Mouse (Mus musculus) MEL (cell line): Measurements from ENCODE around the gene Tst.

ENCODE experiments used
- HCFC1 ChIP-seq: IDR thresholded peaks from 2 replicates; pipeline ENCODE4 v1.6.1; 2012; ENCODE audit warnings: low read depth, mild to moderate bottlenecking, inconsistent platforms, low read length, improper control_type of control experiment, moderate library complexity
- MEF2A ChIP-seq: IDR thresholded peaks from 2 replicates; pipeline ENCODE4 v1.6.1; 2014; ENCODE audit warnings: low read depth, mild to moderate bottlenecking, inconsistent platforms, low read length, improper control_type of control experiment; ENCODE audit not compliant: poor library complexity, insufficient replicate concordance, severe bottlenecking; ENCODE audit errors: extremely low read depth
- ZNF384 ChIP-seq: IDR thresholded peaks from 2 replicates; pipeline ENCODE4 v1.6.1; 2012; ENCODE audit warnings: low read depth, mild to moderate bottlenecking, inconsistent platforms, low read length, improper control_type of control experiment

DNA sequence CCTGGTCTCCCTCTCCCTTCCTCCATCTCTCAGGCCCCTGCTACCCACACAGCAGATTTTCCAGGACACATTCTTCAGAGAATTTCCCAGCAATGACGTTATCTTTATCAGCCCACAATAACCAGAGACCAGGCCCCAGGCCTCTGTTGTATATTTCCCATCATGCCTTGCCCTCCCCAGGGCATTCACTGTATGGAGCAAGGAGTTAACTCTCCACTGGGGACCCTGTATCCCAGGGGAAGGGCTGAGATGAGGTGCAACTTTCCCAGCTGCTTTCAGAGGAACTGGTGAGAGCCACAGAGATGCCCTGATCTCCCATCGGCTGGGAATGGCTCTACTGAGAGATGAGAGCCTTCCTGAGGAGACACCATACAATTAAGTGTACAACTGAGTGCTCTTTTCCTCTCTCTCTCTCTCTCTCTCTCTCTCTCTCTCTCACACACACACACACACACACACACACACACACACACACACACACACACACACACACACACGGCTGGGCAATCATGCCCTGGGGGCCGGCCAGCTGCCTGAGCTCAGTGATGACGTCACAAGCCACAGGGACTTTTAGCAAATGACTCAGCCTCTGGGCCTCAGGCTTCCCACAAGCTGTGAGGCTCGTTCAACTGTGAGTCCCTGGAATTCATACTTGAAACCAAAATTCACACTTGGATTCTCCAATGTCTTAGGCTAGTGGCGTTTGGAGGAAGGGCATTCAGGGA lies 44.1 kb upstream of the Tst start:
- no peak for TF ChIP-seq MEF2A
- TF ChIP-seq HCFC1 = no peak; the same call in 1 of the 2 replicates
- TF ChIP-seq ZNF384 = no peak
